Mouse (Mus musculus) hindbrain, embryonic 13.5 days (tissue): ENCODE data around the gene Ephx4. TPM values are rescaled to one million over a fixed set of nuclear protein-coding genes. Genes with fewer than 3 reads are reported as not detected.
"Not testable (repeated sequence)": the region's sequence is repeated elsewhere in the genome, so short reads cannot be mapped to it uniquely, and the experiment has no call there.

Experiments
- ATAC-seq: fragments of 200-750 bp; cut with Nextera tagmentation; 2 replicates; pipeline ENCODE4 v1.8.0; 2017; ENCODE audit warnings: moderate TSS enrichment; ENCODE audit not compliant: low FRiP score
- H3K27ac ChIP-seq: fragments of 300-500 bp; sonication (generic); 2 replicates; pipeline ENCODE4 v1.5.1; 2015; ENCODE audit warnings: inconsistent platforms, mild to moderate bottlenecking, moderate library complexity
- H3K27me3 ChIP-seq: fragments of 300-500 bp; sonication (generic); 2 replicates; pipeline ENCODE4 v1.6.1; 2015; ENCODE audit warnings: mild to moderate bottlenecking, inconsistent platforms
- H3K36me3 ChIP-seq: fragments of 300-500 bp; sonication (generic); 2 replicates; pipeline ENCODE4 v1.6.1; 2015; ENCODE audit warnings: mild to moderate bottlenecking, inconsistent platforms
- H3K4me1 ChIP-seq: fragments of 300-500 bp; sonication (generic); replicated peaks from 2 replicates; pipeline ENCODE4 v1.6.1; 2015; ENCODE audit warnings: inconsistent platforms
- H3K4me2 ChIP-seq: fragments of 300-500 bp; sonication (generic); 2 replicates; pipeline ENCODE4 v1.6.1; 2015; ENCODE audit warnings: inconsistent platforms, mild to moderate bottlenecking, moderate library complexity
- H3K4me3 ChIP-seq: fragments of 300-500 bp; sonication (generic); 2 replicates; pipeline ENCODE4 v1.5.1; 2015; ENCODE audit warnings: mild to moderate bottlenecking, inconsistent platforms
- H3K9ac ChIP-seq: fragments of 300-500 bp; sonication (generic); 2 replicates; pipeline ENCODE4 v1.6.1; 2015; ENCODE audit warnings: mild to moderate bottlenecking, inconsistent platforms
- H3K9me3 ChIP-seq: fragments of 300-500 bp; sonication (generic); 2 replicates; pipeline ENCODE4 v1.6.1; 2016; ENCODE audit warnings: inconsistent platforms
- WGBS: fragments of 180-500 bp; shearing (Covaris S2); methylation state at CpG from one replicate; pipeline ENCODE4 v1.1.7; 2015; 5-methylcytosine and 5-hydroxymethylcytosine counted together
- polyA plus RNA-seq: library from polyadenylated mRNA; unstranded; fragments of >200 nt; fragmentation: Nextera tagmentation; extraction: Ambion mirVana; gene quantifications from 2 replicates; pipeline ENCODE4 v1.2.1, GENCODE M21; 2015

The Ephx4 gene
- polyA plus RNA-seq = 1.7 and 1.9 TPM in 2 replicates

- peak within 1 kb of the TSS; percentile 76 for H3K9ac ChIP-seq
- no peak within 1 kb of the TSS for H3K27ac ChIP-seq
- ATAC-seq = no peak
- H3K4me1 ChIP-seq = peaks cover 16% of the 10 kb centered on the region
- H3K4me2 ChIP-seq = peak within 1 kb of the TSS; percentile 98
- H3K9me3 ChIP-seq = no peaks in the 10 kb centered on the region
- peak within 1 kb of the TSS; percentile 65 for H3K4me3 ChIP-seq
- H3K36me3 ChIP-seq = no peaks in the 10 kb centered on the region
- 23% methylated on average over 5 of the region's 5 CpGs for WGBS
- peaks cover 34% of the 10 kb centered on the region for H3K27me3 ChIP-seq
Measured at GRCm38 (mm10) chr5:107402436-107402835, at the start of gene Ephx4. TSS of gene Ephx4 (plus strand) at chr5:107402736.

GRCm38 (mm10) chr5:107353981-107354380, 48.6 kb upstream of the Ephx4 start:
- H3K4me3 ChIP-seq = no peak overlapping the region
- no peak for ATAC-seq
- H3K27me3 ChIP-seq = no peaks in the 10 kb centered on the region
- H3K36me3 ChIP-seq = no peaks in the 10 kb centered on the region
- H3K9ac ChIP-seq = no peak overlapping the region
- no peak overlapping the region for H3K27ac ChIP-seq
- 69% methylated on average over 3 of the region's 3 CpGs for WGBS
- H3K4me1 ChIP-seq = no peaks in the 10 kb centered on the region
- H3K9me3 ChIP-seq = no peaks in the 10 kb centered on the region
- H3K4me2 ChIP-seq = no peak overlapping the region

GRCm38 (mm10) chr5:107355801-107356200, 46.7 kb upstream of the Ephx4 start:
- WGBS = 17% methylated on average over 1 of the region's 1 CpGs
- no peak overlapping the region for H3K4me3 ChIP-seq
- H3K27me3 ChIP-seq = no peaks in the 10 kb centered on the region
- no peak overlapping the region for H3K9ac ChIP-seq
- ATAC-seq = no peak
- peaks cover 6% of the 10 kb centered on the region for H3K4me1 ChIP-seq
- no peaks in the 10 kb centered on the region for H3K9me3 ChIP-seq
- no peak overlapping the region for H3K27ac ChIP-seq
- H3K4me2 ChIP-seq = no peak overlapping the region
- H3K36me3 ChIP-seq = no peaks in the 10 kb centered on the region

- H3K27ac ChIP-seq = no peak overlapping the region
- H3K9ac ChIP-seq = no peak overlapping the region
- H3K36me3 ChIP-seq = no peaks in the 10 kb centered on the region
- ATAC-seq = no peak
- no peak overlapping the region for H3K4me3 ChIP-seq
- WGBS = 85% methylated on average over 8 of the region's 8 CpGs
- H3K4me1 ChIP-seq = peaks cover 6% of the 10 kb centered on the region
- no peak overlapping the region for H3K4me2 ChIP-seq
- H3K9me3 ChIP-seq = no peaks in the 10 kb centered on the region
- H3K27me3 ChIP-seq = no peaks in the 10 kb centered on the region
Measured at GRCm38 (mm10) chr5:107357723-107358122, 44.8 kb upstream of the Ephx4 start.

- peak; percentile 95 for ATAC-seq
Measured at GRCm38 (mm10) chr5:107359395-107360053, 43.0 kb upstream of the Ephx4 start.

GRCm38 (mm10) chr5:107360054-107360730, 42.3 kb upstream of the Ephx4 start:
- Histone ChIP-seq H3K27me3 (no peaks in the 10 kb centered on the region), H3K36me3 (no peaks in the 10 kb centered on the region), H3K9ac (peak overlapping the region; percentile 75), H3K4me3 (peak overlapping the region; percentile 55), H3K27ac (peak overlapping the region; percentile 81), H3K9me3 (no peaks in the 10 kb centered on the region), H3K4me1 (peaks cover 6% of the 10 kb centered on the region), H3K4me2 (peak overlapping the region; percentile 55)
- peak; percentile 29; the same call in 1 of the 2 replicates for ATAC-seq
- WGBS = 17% methylated on average over 9 of the region's 9 CpGs

More at GRCm38 (mm10) chr5:107359395-107360053, 43.0 kb upstream of the Ephx4 start:
- WGBS = 1% methylated on average over 33 of the region's 40 CpGs
- Histone ChIP-seq H3K4me2 (peak overlapping the region; percentile 55), H3K9ac (peak overlapping the region; percentile 75), H3K27me3 (no peaks in the 10 kb centered on the region), H3K4me3 (peak overlapping the region; percentile 55), H3K4me1 (peaks cover 6% of the 10 kb centered on the region), H3K9me3 (no peaks in the 10 kb centered on the region), H3K36me3 (no peaks in the 10 kb centered on the region), H3K27ac (peak overlapping the region; percentile 81)

GRCm38 (mm10) chr5:107370040-107370439, 32.5 kb upstream of the Ephx4 start:
- 51% methylated on average over 3 of the region's 3 CpGs for WGBS
- no peak overlapping the region for H3K4me3 ChIP-seq
- ATAC-seq = 0 out of 2 replicates have a peak, but pooled peaks have one; percentile 43

GRCm38 (mm10) chr5:107371335-107371734, 31.2 kb upstream of the Ephx4 start:
- WGBS = 89% methylated on average over 5 of the region's 5 CpGs
- Histone ChIP-seq H3K4me1 (peaks cover 9% of the 10 kb centered on the region), H3K4me3 (no peak overlapping the region), H3K9ac (no peak overlapping the region), H3K4me2 (no peak overlapping the region), H3K27ac (no peak overlapping the region), H3K36me3 (peaks cover 8% of the 10 kb centered on the region; the same call in 1 of the 2 replicates), H3K27me3 (no peaks in the 10 kb centered on the region), H3K9me3 (no peaks in the 10 kb centered on the region)
- no peak for ATAC-seq

More at GRCm38 (mm10) chr5:107370040-107370439, 32.5 kb upstream of the Ephx4 start:
- H3K36me3 ChIP-seq = peaks cover 5% of the 10 kb centered on the region; the same call in 1 of the 2 replicates
- H3K27me3 ChIP-seq = no peaks in the 10 kb centered on the region
- H3K9ac ChIP-seq = no peak overlapping the region
- no peaks in the 10 kb centered on the region for H3K9me3 ChIP-seq
- peaks cover 9% of the 10 kb centered on the region for H3K4me1 ChIP-seq
- H3K27ac ChIP-seq = 0 out of 2 replicates have a peak overlapping the region, but pooled peaks have one; percentile 5
- H3K4me2 ChIP-seq = no peak overlapping the region

- Histone ChIP-seq H3K4me2 (no peak overlapping the region), H3K4me3 (no peak overlapping the region), H3K4me1 (peaks cover 9% of the 10 kb centered on the region), H3K36me3 (peaks cover 10% of the 10 kb centered on the region; the same call in 1 of the 2 replicates), H3K9ac (no peak overlapping the region), H3K9me3 (no peaks in the 10 kb centered on the region), H3K27me3 (no peaks in the 10 kb centered on the region), H3K27ac (no peak overlapping the region)
- ATAC-seq = no peak
- WGBS = 88% methylated on average over 4 of the region's 4 CpGs
Measured at GRCm38 (mm10) chr5:107373256-107373655, 29.3 kb upstream of the Ephx4 start.

GRCm38 (mm10) chr5:107386448-107386847, 16.1 kb upstream of the Ephx4 start:
- not testable (repeated sequence) for H3K27me3 ChIP-seq, H3K9me3 ChIP-seq, H3K4me1 ChIP-seq, H3K4me2 ChIP-seq, ATAC-seq, H3K36me3 ChIP-seq, H3K9ac ChIP-seq, H3K27ac ChIP-seq, H3K4me3 ChIP-seq

- H3K27me3 ChIP-seq = no peaks in the 10 kb centered on the region
- WGBS = 85% methylated on average over 1 of the region's 1 CpGs
- no peak overlapping the region for H3K4me2 ChIP-seq
- no peaks in the 10 kb centered on the region for H3K9me3 ChIP-seq
- H3K36me3 ChIP-seq = peaks cover 2% of the 10 kb centered on the region; the same call in 1 of the 2 replicates
- ATAC-seq = no peak
- no peak overlapping the region for H3K27ac ChIP-seq
- no peak overlapping the region for H3K9ac ChIP-seq
- no peak overlapping the region for H3K4me3 ChIP-seq
- H3K4me1 ChIP-seq = no peaks in the 10 kb centered on the region
Measured at GRCm38 (mm10) chr5:107387788-107388187, 14.7 kb upstream of the Ephx4 start.

GRCm38 (mm10) chr5:107389373-107389772, 13.2 kb upstream of the Ephx4 start:
- Histone ChIP-seq H3K9me3 (no peaks in the 10 kb centered on the region), H3K4me1 (no peaks in the 10 kb centered on the region), H3K27ac (no peak overlapping the region), H3K36me3 (no peaks in the 10 kb centered on the region), H3K9ac (no peak overlapping the region), H3K27me3 (no peaks in the 10 kb centered on the region), H3K4me2 (no peak overlapping the region), H3K4me3 (no peak overlapping the region)
- no peak for ATAC-seq
- 98% methylated on average over 2 of the region's 2 CpGs for WGBS
